ENCODE assay signal across 8 mouse cellular contexts in genomic region chr3:34773678-34774425, GRCm38 (mm10).
DNase-seq lines count a peak whose midpoint lies in the region; ATAC-seq and TF ChIP-seq lines count a peak whose summit lies in the region.

No protein-coding gene starts in this region.

- TF ChIP-seq CTCF in cerebellum, adult 2 months (IDR thresholded peaks at IDR 0.05; ENCODE audit: borderline replicate concordance, insufficient read depth, low read depth, low read length), result no peak

- H3K4me3 ChIP-seq in liver, embryonic 11.5 days (ENCODE audit: low read depth, low read length), result no peak overlapping the region
- peak overlapping the region; percentile 25 for H3K4me3 ChIP-seq in forebrain, embryonic 16.5 days (replicated peaks; ENCODE audit: low read length)
- peak overlapping the region; percentile 8; the same call in 1 of the 2 replicates for H3K4me3 ChIP-seq in limb, embryonic 15.5 days
- no peak overlapping the region for H3K4me3 ChIP-seq in cerebellum, adult 2 months (replicated peaks; ENCODE audit: insufficient read depth, low read depth, low read length)

- no peaks in the 10 kb centered on the region for H3K27me3 ChIP-seq in liver, embryonic 11.5 days (replicated peaks; ENCODE audit: control insufficient read depth, insufficient read depth, low read length)
- no peaks in the 10 kb centered on the region for H3K27me3 ChIP-seq in forebrain, embryonic 16.5 days (replicated peaks; ENCODE audit: control insufficient read depth, insufficient read depth, low read length)
- H3K27me3 ChIP-seq in limb, embryonic 15.5 days, result no peaks in the 10 kb centered on the region
- no peaks in the 10 kb centered on the region for H3K27me3 ChIP-seq in cerebellum, adult 2 months (ENCODE audit: control insufficient read depth, insufficient read depth, low read length)

- no peaks in the 10 kb centered on the region for H3K4me1 ChIP-seq in liver, embryonic 11.5 days (replicated peaks; ENCODE audit: control insufficient read depth, insufficient read depth, low read length)
- H3K4me1 ChIP-seq in forebrain, embryonic 16.5 days (replicated peaks; ENCODE audit: control insufficient read depth, insufficient read depth, low read length), result peaks cover 7% of the 10 kb centered on the region
- peaks cover 4% of the 10 kb centered on the region; the same call in 1 of the 2 replicates for H3K4me1 ChIP-seq in limb, embryonic 15.5 days
- H3K4me1 ChIP-seq in cerebellum, adult 2 months (ENCODE audit: control insufficient read depth, insufficient read depth, low read length), result 0 out of 2 replicates have a peak, but pooled peaks cover 4% of the 10 kb centered on the region

- no peak overlapping the region for H3K27ac ChIP-seq in liver, embryonic 11.5 days (ENCODE audit: low read depth, low read length)
- H3K27ac ChIP-seq in forebrain, embryonic 16.5 days (ENCODE audit: low read length), result peak overlapping the region; percentile 66
- H3K27ac ChIP-seq in limb, embryonic 15.5 days, result 0 out of 2 replicates have a peak overlapping the region, but pooled peaks have one; percentile 1
- no peak overlapping the region for H3K27ac ChIP-seq in cerebellum, adult 2 months (ENCODE audit: insufficient read depth, low read length)

- H3K4me2 ChIP-seq in liver, embryonic 11.5 days, result no peak overlapping the region
- peak overlapping the region; percentile 59 for H3K4me2 ChIP-seq in forebrain, embryonic 16.5 days (ENCODE audit: low read length)
- peak overlapping the region; percentile 32; the same call in 1 of the 2 replicates for H3K4me2 ChIP-seq in limb, embryonic 15.5 days

- peak; percentile 40 to 54 for DNase-seq in cerebellum, postnatal 10 days
- no peak for DNase-seq in cerebellum, adult 18-20 months
- peak; percentile 16 for DNase-seq in liver
- no peak for DNase-seq in liver, embryonic 11.5 days (ENCODE audit: low spot score)
- DNase-seq in thymus, postnatal 25 days, result no peak
- no peak for DNase-seq in cerebellum, adult 2 months

- ATAC-seq in liver, embryonic 11.5 days (replicated peaks; ENCODE audit: low FRiP score), result no peak
- peak; percentile 83 for ATAC-seq in forebrain, embryonic 16.5 days
- 0 out of 2 replicates have a peak, but pooled peaks have one; percentile 48 for ATAC-seq in limb, embryonic 15.5 days (ENCODE audit: insufficient number of reproducible peaks, low FRiP score, low TSS enrichment, low read depth)

- no peaks in the 10 kb centered on the region for H3K9me3 ChIP-seq in liver, embryonic 11.5 days (ENCODE audit: control insufficient read depth, low read length)
- H3K9me3 ChIP-seq in forebrain, embryonic 16.5 days (ENCODE audit: control insufficient read depth, low read length), result no peaks in the 10 kb centered on the region
- H3K9me3 ChIP-seq in limb, embryonic 15.5 days, result no peaks in the 10 kb centered on the region

- no peaks in the 10 kb centered on the region for H3K36me3 ChIP-seq in liver, embryonic 11.5 days (ENCODE audit: control insufficient read depth, insufficient read depth, low read length)
- H3K36me3 ChIP-seq in forebrain, embryonic 16.5 days (ENCODE audit: control insufficient read depth, insufficient read depth), result no peaks in the 10 kb centered on the region
- no peaks in the 10 kb centered on the region for H3K36me3 ChIP-seq in limb, embryonic 15.5 days

- H3K9ac ChIP-seq in liver, embryonic 11.5 days (ENCODE audit: low read depth, low read length), result no peak overlapping the region
- H3K9ac ChIP-seq in forebrain, embryonic 16.5 days (replicated peaks; ENCODE audit: low read depth, low read length), result 0 out of 2 replicates have a peak overlapping the region, but pooled peaks have one; percentile 43
- no peak overlapping the region for H3K9ac ChIP-seq in limb, embryonic 15.5 days

- 26% methylated on average over 23 of the region's 23 CpGs for WGBS in liver, embryonic 11.5 days
- 23% methylated on average over 23 of the region's 23 CpGs for WGBS in forebrain, embryonic 16.5 days
- WGBS in limb, embryonic 15.5 days, result 21% methylated on average over 23 of the region's 23 CpGs
- 9% methylated on average over 23 of the region's 23 CpGs for WGBS in cerebellum, adult 2 months

- TF ChIP-seq POLR2A in cerebellum, adult 2 months (IDR thresholded peaks at IDR 0.05; ENCODE audit: borderline replicate concordance, insufficient read depth, low read length), result no peak

Comparison
In these comparisons a context has a peak if more than half of its experiments do, and no peak if none do; other contexts are left out.
1. DNase-seq: peak in cerebellum, postnatal 10 days (2 of 2) and liver (single experiment); none in cerebellum, adult 18-20 months (0 of 2), liver, embryonic 11.5 days (single experiment), thymus, postnatal 25 days (single experiment) and cerebellum, adult 2 months (0 of 2).
2. H3K27ac ChIP-seq: peak in forebrain, embryonic 16.5 days (single experiment) and limb, embryonic 15.5 days (single experiment); none in liver, embryonic 11.5 days (single experiment) and cerebellum, adult 2 months (single experiment).
3. H3K4me3 ChIP-seq: peak in forebrain, embryonic 16.5 days (single experiment) and limb, embryonic 15.5 days (single experiment); none in liver, embryonic 11.5 days (single experiment) and cerebellum, adult 2 months (single experiment).